9 mouse cellular contexts compared by ENCODE assay signal in genomic region chr15:7132741-7133140, GRCm38 (mm10). TPM values are rescaled to one million over a fixed set of nuclear protein-coding genes. Genes with fewer than 3 reads are reported as not detected.
DNase-seq lines count a peak whose midpoint lies in the region; ATAC-seq lines count a peak whose summit lies in the region.
"Had no signal": no experiment of that assay in that cellular context is flagged by ENCODE, and none has a peak within 500 bp of the region (broad histone marks: within the 10 kb centered on the region; RNA-seq: fewer than 3 reads in every experiment).

No protein-coding gene starts in this region.

- DNase-seq in embryo, embryonic 10 days (ENCODE audit: low spot score), result peak; percentile 32
- no peak for DNase-seq in embryo, embryonic 11 days
- DNase-seq in lung, adult 18-20 months, result peak; percentile 51 to 52
- DNase-seq in lung, postnatal 25 days (ENCODE audit: low spot score), result no peak
- peak; percentile 9 for DNase-seq in liver, embryonic 13.5 days
- DNase-seq in thymus, postnatal 0 days (ENCODE audit: low spot score), result peak; percentile 3
- DNase-seq in left cerebral cortex, postnatal 25 days (ENCODE audit: low spot score in 2 of 2), result no peak
- DNase-seq in kidney, postnatal 14 days, result no peak

- no peak overlapping the region for H3K27ac ChIP-seq in liver, embryonic 13.5 days
- H3K27ac ChIP-seq: embryonic facial prominence, embryonic 15.5 days had no signal

- ATAC-seq in liver, embryonic 13.5 days (ENCODE audit: low read depth), result no peak

- no peaks in the 10 kb centered on the region for H3K36me3 ChIP-seq in liver, embryonic 13.5 days
- H3K36me3 ChIP-seq: embryonic facial prominence, embryonic 15.5 days had no signal

- peaks cover 47% of the 10 kb centered on the region for H3K27me3 ChIP-seq in liver, embryonic 13.5 days
- H3K27me3 ChIP-seq: embryonic facial prominence, embryonic 15.5 days had no signal

- no peak overlapping the region for H3K9ac ChIP-seq in liver, embryonic 13.5 days
- H3K9ac ChIP-seq: embryonic facial prominence, embryonic 15.5 days had no signal

- H3K4me2 ChIP-seq in liver, embryonic 13.5 days, result no peak overlapping the region
- H3K4me2 ChIP-seq: embryonic facial prominence, embryonic 15.5 days had no signal

- peaks cover 31% of the 10 kb centered on the region for H3K4me1 ChIP-seq in liver, embryonic 13.5 days (replicated peaks)

- intact Hi-C loops in left cerebral cortex, postnatal 25 days (cut with DNase I), result no loop called here

- WGBS in liver, embryonic 13.5 days (ENCODE audit: insufficient replicate concordance), result 31% methylated on average over 13 of the region's 13 CpGs

- H3K4me3 ChIP-seq in liver, embryonic 13.5 days (replicated peaks), result no peak overlapping the region
- H3K4me3 ChIP-seq: embryonic facial prominence, embryonic 15.5 days had no signal

- no peaks in the 10 kb centered on the region for H3K9me3 ChIP-seq in liver, embryonic 13.5 days (replicated peaks)
- H3K9me3 ChIP-seq: embryonic facial prominence, embryonic 15.5 days had no signal

RNA-seq across cellular contexts. Expression of gene Lifr, which starts 42.3 kb away (rescaled TPM):
- polyA plus RNA-seq in liver, embryonic 13.5 days (2015; fragmentation: Nextera tagmentation; extraction: Ambion mirVana), result 20.5 and 24.9 TPM in 2 replicates
- 23.0 and 29.9 TPM in 2 replicates for polyA plus RNA-seq in thymus, postnatal 0 days (2015; fragmentation: Nextera tagmentation; extraction: Ambion mirVana)
- 10 to 100 TPM; 43.4 to 48.2 TPM for total RNA-seq in left cerebral cortex, postnatal 25 days (2021)

Comparison
In these comparisons a context has a peak if more than half of its experiments do, and no peak if none do; other contexts are left out.
1. DNase-seq: peak in embryo, embryonic 10 days (single experiment), lung, adult 18-20 months (2 of 2), liver, embryonic 13.5 days (single experiment) and thymus, postnatal 0 days (single experiment); none in embryo, embryonic 11 days (single experiment), lung, postnatal 25 days (single experiment), left cerebral cortex, postnatal 25 days (0 of 2) and kidney, postnatal 14 days (single experiment).